Mouse (Mus musculus) right cerebral cortex, postnatal 25 days (tissue): ENCODE data around the gene Tm4sf1.

ENCODE experiments used
- DNase-seq: peaks from one replicate; pipeline ENCODE4 v3.0.0; 2022

Gene Tm4sf1

DNA sequence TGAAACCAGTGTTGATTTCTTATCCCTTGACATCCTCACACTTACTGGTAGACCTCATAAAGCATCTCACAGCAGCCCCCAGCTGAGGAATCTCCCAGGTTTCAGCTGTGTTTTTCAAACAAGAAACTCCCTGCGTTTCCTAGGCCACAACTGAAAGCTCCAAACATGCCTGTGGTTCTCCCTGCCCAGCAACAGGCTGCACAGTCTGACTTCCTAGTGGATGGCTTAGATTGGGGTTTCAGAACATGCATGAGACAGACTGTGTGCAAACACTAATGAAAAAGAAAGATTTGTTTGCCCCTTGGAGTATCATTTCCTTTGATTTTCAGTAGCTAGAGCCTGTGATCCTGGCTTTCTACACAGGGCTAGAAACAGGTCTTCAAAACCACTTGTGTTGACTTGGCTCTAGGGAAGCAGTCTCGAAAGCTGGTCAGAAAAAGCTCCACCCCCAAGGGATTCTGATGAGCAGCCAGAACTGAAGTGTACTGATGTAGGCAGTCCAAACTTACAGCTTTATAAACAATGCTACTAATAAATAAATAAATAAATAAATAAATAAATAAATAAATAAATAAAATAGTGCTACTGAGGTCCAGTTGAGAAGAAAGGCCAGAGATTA is at the start of gene Tm4sf1:
Gene Tm4sf1, minus strand, starts transcription at position 68 of the 619 bp plus-strand sequence.
- DNase-seq = no peak

DNA sequence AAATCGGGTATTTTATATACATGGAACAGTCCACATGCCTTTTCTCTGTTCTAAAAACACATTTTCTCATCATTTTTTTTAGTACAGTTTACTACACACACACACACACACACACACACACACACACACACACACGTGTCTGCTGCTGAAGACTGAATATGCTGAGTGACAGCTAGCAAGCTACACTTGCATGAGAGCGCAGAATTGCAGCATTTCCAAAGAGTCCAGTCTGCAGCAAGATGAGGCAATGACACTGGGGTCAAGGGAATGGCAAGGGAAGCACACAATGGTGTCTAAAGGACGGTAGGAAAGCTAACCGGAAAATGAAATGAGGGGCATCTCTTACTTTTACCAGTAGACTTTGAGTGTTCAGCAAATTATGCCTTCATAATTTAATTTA is 43.0 kb upstream of the Tm4sf1 start:
- DNase-seq = no peak

DNA sequence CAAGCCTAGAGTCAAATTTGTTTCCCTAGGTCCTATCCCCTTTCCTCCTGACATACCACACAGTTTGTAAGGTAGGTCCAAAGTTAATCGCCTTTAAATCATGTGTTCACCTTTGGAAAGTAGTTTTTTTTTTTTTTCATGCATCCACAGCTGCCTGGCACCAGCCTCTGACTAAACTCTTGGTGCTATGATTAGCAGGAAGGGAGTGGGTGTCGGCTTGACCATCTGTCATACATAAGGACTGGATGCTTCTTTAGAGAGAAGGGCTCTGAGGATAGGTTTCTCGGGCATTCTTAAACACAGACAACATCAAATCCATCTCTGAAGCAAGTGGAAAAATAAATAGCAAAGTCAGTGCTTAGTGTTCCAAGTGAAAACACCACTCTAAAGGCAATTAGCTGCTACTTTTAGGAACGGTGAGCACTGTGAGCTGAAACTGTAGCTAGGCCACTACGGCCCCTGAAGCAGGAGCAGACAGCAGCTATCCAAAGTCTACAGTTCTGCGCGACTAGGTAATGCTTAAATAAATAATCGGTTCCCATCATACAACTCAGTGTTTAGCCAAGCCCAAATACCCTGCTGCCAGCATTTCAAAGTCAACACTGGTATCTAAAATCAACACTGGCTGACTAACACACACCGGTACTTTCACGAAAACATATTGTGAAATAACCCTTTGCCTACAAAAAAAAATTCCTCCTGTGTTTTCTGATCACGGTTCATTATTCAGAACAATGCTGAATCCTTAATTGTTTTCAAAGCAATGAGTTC is 42.2 kb upstream of the Tm4sf1 start:
- DNase-seq = peak; percentile 31

DNA sequence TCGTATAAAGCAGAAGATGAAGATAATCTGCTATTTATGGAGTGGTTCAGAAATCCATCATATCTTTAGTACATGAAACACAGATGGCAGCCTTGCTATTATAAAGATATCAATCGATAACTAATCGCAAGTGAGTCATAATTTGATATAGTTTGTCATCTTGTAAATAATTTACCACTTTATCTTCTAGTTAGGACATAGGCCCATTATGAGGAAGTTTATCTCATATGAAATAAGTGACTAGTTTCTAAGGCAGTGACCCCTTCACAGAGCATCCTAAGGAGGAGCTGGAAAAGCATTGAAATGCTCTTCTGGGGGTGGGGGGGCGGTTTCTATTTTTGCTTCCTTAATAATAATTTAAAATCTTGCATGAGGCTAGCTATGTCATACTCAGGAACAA is 41.2 kb upstream of the Tm4sf1 start:
- no peak for DNase-seq

DNA sequence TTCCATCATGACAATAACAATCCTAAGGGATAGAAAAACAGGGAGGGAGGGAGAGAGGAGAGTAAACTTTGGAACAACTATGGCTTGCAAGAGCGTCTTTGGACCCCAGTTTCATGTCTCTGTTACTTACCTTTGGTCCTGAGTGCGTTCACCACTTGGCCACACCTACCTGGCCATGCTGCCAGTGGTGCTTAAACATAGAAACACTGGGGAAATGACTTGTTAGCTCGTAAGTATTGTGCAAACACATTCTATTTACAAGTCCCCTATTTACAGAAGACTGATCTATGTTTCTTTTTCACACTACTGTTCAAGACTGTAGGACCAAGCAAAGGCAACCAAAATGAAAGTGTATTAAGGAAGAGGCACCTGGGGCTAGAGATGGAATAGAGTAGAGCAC is 39.5 kb upstream of the Tm4sf1 start:
- no peak for DNase-seq

DNA sequence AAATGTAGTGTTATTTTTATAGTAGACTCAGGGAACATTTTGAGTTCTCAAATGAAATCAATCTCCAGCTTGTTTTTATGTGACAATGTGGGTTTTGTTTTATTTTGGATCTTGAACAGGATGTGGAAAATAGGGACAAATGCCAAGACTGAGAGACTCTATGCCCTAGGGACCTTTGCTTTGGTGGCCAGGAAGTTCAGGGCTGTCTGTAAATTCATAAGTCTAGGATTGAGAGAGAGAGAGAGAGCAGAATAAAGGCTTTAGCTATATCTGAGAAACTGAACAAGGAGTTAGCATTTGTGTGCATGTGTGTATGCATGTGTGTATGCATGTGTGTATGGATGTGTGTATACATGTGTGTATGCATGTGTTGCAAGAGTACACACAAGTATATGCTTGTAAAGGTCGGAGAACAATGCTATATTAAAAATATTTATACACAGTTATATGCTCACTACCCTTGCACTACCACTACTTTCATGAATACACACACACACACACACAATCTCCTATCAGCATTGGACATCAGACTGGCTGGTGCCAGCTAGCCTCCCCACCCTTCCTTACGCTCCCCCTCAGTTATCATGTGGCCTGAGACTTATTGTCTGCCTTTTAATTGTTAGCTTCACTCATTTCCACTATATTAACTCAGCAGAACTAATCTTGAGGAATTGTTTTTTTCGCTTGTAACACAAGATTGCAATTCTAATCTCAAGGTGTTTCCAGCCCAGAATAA is 33.5 kb upstream of the Tm4sf1 start:
- DNase-seq = no peak

DNA sequence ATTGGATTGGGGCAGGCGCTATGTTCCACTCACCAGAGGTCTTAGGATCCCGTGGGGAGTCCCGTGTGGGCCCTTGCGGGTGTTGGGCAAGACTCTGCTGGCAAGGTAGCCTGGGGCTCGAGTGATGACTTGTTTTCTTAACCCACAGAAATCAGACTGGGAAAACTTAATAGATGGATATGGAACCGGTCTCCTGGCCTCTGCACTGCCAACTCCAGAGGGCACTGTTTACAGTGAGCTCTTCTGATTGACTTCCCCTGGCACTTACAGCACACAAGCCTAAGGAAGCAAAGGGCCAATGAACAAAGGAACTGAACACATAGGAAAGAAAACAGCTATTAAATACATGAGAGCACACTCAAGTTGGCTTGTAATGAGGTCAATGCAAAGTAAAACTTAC is 26.2 kb upstream of the Tm4sf1 start:
- DNase-seq = no peak

DNA sequence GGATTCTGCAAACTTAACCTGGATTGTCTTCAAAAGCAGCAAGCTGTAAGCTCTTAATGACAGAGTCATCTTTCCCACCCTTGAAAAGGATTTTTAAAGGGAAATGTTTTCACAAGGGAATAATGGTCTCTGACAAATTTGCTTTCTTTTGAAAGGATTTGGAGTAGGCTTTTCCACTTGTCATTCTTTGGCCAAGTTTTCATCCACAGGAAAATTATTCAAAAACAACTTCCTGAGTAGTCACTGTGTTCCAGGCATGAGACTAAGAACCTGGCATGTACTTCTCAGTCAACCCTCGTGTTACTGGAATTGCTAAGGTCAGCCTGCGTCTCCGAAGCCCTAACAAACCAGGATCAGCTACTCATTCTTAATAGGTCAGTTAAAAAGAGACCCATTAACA is 5.3 kb upstream of the Tm4sf1 start:
- no peak for DNase-seq

DNA sequence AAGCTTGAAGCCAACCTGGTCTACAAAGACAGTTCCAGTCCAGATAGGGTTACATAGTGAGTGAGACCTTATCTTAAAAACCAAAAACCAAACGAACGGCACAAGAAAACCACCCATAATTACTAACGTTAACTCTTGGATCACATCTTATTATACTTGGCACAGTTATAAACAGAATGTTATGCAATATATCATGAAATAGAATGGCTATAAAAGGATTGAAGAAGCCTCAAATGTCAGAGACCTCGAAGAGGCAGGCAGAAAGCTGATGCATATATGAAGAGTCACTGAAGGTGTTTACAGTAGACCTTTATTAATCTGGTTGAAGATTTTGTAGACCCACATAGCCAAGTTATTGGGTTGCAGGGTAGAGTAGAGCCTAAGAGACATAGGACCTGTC is 3.8 kb upstream of the Tm4sf1 start:
- no peak for DNase-seq

DNA sequence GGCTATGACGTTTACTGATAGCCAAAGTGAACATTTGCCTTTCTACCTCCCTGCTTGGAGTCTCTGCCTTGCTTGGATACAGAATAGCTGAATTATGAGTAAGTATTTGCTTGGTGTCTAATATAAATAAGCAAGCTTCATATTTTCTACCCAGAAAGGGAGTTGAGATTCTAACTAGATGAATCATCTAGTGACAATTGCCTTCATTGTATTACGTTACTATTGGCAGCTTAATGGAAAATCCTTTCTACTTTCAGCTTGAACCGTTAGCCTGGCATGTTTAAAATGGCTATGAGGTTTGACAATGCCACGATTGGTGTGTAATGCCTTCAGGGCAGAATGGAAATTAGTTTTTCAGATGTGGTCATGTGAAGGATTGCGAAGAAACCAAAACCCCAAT is 2.7 kb upstream of the Tm4sf1 start:
- DNase-seq = no peak

DNA sequence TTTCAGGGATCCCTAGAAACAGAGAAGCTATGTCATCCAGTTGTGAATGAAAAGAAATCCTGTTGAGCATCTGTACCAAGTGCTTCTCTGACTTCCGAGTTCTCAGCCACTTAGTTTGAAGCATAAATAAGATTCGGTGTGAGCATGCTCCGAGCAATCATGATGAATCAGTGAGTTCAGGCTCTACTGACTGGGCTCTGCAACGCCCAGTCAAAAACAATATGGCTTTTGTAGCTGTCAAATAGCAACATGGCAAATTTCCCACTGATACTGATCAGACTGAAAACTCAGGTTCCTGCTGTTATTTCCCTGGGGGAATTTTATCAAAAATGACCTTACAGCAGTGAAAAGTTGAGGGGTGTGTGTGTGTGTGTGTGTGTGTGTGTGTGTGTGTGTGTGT is 2.3 kb upstream of the Tm4sf1 start:
- DNase-seq = no peak

DNA sequence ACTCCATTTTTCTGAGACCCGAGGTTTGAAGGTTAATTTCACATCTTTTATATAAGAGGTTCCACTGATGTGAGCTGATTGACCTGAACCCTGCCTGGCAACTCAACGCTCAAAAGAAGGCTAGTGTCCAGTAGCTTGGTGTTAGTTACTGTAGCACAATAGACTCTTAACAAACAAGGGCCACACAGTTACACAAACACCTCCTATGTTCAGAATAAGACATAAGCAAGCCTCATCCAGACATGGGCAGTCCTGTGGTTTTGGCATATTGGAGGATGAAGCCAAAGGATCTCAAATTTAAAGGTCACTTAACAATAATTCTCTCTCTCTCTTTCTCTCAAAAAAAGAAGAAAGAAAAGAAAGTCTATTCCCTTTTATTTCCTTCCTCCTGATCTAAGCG is 1.7 kb upstream of the Tm4sf1 start:
- no peak for DNase-seq

DNA sequence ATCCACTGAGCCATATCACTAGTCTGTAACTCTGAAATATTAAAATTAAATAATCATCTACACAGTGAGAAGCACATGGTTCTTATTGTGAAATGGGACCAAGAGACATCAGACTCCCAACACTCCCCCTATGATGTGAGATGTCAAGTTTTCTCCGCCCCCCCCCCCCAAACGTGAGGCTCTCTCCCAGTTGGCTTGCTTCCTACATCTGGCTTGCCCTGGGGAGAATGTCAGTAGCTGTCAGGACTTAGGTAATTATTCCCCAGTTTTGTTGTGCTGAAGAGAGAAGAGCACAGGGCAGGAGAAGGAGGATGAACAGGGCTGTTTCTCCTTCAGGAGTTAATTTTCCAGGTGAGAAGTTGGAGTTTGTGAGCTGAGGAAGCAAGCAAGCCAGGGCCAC is 1.1 kb upstream of the Tm4sf1 start:
- no peak for DNase-seq

DNA sequence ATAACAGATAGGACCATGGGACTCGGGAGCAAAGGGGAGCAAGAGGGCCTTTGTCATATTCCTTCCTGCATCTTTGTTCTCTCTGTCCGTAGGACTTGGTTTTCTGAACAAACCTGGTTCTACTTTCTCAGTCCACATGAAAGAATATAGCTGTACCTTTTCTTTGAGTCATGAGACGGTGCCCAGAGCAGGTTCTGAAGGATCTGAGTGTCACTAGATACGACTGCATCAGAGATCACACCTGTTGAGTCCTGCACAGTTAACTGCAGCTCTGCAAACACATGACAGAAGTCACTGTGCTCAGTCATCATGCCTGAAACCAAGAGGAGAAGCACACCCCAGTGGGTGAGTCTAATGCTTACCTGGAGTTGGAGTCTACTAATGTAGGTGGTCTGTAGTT is 422 bp downstream of the Tm4sf1 start:
- DNase-seq = no peak

DNA sequence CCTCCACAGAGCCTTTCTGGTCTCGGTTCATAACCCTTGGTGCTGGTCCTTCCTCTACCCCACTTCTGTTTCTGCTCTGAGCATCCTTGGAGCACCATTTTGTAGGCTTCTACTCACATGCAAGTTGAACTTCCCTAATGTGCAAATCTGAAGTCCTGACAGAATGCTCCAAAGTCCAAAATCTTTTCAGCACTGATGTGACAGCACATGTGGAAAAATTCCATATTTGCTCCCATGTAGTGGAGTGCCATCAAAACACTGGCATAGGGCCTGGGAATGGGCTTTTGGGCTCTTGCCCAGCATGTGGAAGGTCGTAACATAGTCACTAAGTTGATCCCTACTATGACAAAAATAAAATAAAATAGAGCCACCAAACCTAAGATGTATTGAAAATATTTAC is 3.8 kb downstream of the Tm4sf1 start:
- no peak for DNase-seq

DNA sequence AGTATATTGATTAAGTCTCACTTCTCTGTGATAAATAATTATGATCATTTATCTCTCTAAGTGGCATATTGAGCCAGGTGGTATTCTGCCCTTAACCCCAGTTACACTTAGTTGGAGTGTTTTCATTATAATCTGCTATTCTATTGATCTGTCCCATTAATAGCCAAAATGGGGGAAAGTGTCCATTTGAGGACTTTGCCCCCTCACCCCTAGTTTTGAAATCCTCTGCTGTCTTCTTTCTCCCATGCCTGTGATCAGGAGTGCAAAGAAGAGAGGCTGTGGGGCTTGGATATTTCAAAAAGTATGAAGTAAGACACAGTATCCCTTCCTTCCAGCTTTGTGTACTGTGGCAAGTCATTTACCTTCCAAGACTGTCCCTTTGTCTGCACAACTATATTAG is 5.2 kb downstream of the Tm4sf1 start:
- DNase-seq = no peak

DNA sequence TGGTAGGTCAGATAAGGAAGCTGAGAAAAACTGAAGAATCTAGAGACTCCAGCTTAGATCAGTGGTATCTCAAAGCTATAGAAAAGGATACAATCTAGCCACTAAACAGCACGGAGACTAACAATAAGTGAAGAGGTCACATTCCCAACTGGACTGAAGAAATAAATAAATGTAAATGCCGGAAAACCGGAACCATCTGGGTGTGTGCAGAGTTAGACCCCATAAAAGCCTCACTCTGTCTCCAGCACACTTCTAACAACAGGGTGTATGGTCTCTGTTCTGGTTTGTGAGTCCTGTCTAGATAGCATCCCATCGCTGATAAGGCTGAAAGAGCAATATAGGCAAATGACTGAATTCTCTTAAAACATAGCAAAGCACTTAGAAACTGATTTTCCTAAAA is 6.2 kb downstream of the Tm4sf1 start:
- no peak for DNase-seq

DNA sequence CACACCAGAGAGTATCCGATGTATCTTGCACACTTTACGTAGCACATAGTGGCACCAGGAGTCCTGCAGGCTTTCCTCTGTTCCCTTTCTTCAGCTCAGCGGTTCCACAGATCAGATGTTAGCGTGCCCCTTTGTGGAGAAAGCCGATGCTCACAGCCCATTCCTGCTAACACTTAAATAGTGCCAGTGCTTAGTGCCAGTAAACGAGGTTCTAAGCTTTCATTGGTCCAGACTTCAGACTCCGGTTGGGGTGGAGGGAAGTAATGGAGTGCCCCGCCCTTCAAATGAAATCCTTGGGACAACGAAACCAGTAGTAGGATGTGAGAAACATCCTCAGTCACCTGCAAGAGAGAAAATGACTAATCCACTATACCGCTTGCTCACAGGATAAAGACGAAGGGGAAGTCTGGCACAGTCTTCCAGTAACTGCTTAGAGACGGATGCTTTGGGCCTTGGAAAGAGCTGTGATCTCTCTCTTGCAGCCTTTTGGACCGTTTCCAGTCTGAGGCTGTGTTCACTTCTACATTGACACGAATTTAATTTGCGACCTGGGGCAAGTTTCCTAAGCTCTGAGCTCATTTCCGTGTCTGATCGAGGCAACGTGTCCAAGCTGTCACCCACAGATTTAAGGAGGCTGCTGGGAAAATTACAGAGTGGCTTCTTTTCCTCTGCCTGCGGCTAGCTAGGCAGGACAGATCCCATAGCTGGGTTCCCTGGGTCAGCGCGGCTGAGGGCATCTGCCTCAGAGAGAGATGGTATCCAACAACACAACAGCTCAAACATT is 6.9 kb downstream of the Tm4sf1 start:
- peak; percentile 17 for DNase-seq

DNA sequence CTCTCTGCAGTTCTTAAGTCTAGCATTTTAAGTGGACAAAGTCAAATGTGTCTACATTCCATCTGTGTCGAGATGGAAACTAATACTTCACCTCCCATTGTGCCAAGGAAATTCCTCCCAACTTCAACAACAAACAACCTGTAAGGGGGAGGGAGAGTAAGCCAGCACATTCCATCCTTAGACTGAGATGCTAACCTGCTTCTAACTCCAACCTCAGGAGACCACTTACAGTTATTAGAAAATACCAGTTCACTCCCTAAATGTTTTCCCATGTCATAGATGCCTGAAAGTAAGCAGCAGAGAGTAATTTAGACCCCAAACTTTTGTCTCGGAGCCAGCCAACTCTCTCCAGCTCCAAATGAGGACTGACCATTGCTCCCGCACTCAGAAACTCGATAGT is 7.9 kb downstream of the Tm4sf1 start:
- DNase-seq = no peak

DNA sequence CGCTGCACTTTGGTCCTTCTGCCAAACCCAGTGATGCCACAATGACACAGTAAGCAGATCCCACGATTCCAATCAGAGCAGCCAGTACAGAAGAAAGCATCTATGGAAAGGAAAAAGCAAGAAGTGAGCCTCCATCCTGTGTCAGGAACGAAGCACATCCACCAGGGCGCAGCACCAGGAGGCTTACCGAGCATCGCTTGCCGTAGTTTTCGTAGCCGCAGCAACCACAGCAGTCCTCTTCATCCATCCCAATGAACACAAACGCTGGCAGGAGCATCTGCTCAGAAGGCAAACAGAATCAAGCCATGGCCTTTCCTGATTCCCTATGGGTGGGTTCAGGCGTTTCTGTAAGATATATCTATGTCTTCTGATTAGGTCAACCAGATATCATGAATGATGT is 9.0 kb downstream of the Tm4sf1 start:
- DNase-seq = no peak

DNA sequence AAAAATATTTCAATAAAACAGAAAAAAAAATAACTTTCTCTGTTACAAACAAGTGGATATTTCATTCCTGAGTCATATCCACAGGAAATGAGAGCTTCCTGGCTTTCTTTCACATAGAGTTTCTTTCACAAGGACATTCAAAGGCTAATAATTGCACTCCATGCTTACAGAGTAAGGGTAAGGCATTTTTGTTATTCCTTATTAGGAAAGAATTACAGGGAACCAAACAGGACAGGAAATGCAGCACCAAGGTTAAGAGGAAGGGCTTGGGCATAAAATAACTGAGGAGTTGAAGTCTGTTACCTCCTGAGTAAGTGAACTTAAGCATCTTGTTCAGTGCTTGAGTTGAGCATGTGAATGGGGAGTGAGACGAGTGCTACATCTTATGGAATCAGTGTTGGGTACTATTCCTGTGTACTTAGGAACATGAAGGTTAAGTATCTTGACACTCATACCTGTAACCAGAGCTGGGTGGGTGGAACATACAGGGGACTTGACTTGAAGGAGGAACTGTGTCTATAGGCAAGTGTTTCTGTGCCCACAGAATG is 12.8 kb downstream of the Tm4sf1 start:
- no peak for DNase-seq

DNA sequence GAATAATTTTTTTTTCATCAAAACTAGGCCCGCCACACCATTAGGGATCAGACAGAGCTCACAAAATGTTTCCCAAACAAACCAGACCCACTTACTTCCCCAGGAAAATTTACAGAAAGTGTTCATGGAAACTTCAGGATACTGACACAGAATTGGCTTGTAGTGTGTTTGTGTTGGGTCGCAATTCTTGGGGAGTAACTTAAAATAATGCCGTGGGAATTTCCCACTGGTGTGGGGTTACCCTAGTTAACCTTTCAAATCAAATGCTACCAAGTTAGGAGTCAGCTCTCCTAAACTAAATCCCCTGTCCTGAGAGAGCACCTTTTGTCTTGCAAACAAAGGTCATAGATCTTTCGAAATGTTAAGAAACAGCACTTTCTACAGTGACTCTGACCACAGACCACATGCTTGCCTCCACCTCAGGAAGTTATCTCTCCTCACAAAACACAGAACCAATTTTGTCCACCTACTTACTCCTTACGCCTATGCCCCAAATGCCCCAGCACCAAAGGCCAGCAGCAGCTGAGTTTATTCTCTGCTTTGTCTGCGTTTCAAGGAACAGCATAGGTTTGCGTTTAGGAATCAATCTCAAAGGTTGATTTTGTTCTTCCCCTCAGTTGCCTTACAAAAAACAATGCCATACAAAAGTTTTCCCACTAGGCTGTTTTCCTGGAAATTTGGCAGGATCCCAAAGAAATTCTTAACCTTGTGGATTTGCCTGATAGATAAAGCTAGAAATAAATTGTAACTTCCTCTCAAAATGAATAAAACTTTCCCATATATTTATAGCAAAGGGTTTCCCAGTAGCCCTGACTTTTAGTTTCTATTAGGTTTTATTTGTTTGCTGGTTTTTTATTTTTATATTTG is 13.7 kb downstream of the Tm4sf1 start:
- no peak for DNase-seq
